Mouse (Mus musculus) hindbrain, embryonic 11.5 days (tissue): ENCODE results near the gene C3. TPM values are rescaled to one million over a fixed set of nuclear protein-coding genes. Genes with fewer than 3 reads are reported as not detected.
A peak's percentile ranks its signal among the peaks of the same experiment; 100 is the strongest.

ENCODE experiments used
- ATAC-seq: fragments of 200-750 bp; cut with Nextera tagmentation; 2 replicates; pipeline ENCODE4 v1.8.0; 2017; ENCODE audit warnings: mild to moderate bottlenecking, moderate TSS enrichment, moderate library complexity; ENCODE audit not compliant: low FRiP score
- DNase-seq: peaks from one replicate; pipeline ENCODE4 v3.0.0-alpha.2; 2015; ENCODE audit warnings: low spot score
- H3K27ac ChIP-seq: fragments of 300-500 bp; sonication (generic); 2 replicates; pipeline ENCODE4 v1.5.1; 2014; ENCODE audit warnings: mild to moderate bottlenecking, low read depth, low read length
- H3K27me3 ChIP-seq: fragments of 300-500 bp; sonication (generic); 2 replicates; pipeline ENCODE4 v1.6.1; 2014; ENCODE audit warnings: mild to moderate bottlenecking, low read length, moderate library complexity, mixed read lengths; ENCODE audit not compliant: control insufficient read depth, insufficient read depth
- H3K36me3 ChIP-seq: fragments of 300-500 bp; sonication (generic); 2 replicates; pipeline ENCODE4 v1.6.1; 2014; ENCODE audit warnings: mild to moderate bottlenecking, low read length, moderate library complexity, mixed read lengths; ENCODE audit not compliant: control insufficient read depth, insufficient read depth
- H3K4me1 ChIP-seq: fragments of 300-500 bp; sonication (generic); replicated peaks from 2 replicates; pipeline ENCODE4 v1.6.1; 2014; ENCODE audit warnings: low read length, mixed read lengths; ENCODE audit not compliant: control insufficient read depth, insufficient read depth
- H3K4me2 ChIP-seq: fragments of 300-500 bp; sonication (generic); replicated peaks from 2 replicates; pipeline ENCODE4 v1.6.1; 2014; ENCODE audit warnings: mild to moderate bottlenecking, low read depth, low read length
- H3K4me3 ChIP-seq: fragments of 300-500 bp; sonication (generic); 2 replicates; pipeline ENCODE4 v1.5.1; 2014; ENCODE audit warnings: low read depth, low read length
- H3K9ac ChIP-seq: fragments of 300-500 bp; sonication (generic); 2 replicates; pipeline ENCODE4 v1.6.1; 2014; ENCODE audit warnings: low read depth, low read length
- H3K9me3 ChIP-seq: fragments of 300-500 bp; sonication (generic); 2 replicates; pipeline ENCODE4 v1.6.1; 2016; ENCODE audit warnings: low read length; ENCODE audit not compliant: control insufficient read depth
- WGBS: fragments of 180-500 bp; shearing (Covaris S2); extraction: QIAGEN DNeasy Blood & Tissue Kit; methylation state at CpG from one replicate; pipeline ENCODE4 v1.1.7; 2014; 5-methylcytosine and 5-hydroxymethylcytosine counted together
- polyA plus RNA-seq: library from polyadenylated mRNA; unstranded; fragments of >200 nt; fragmentation: Nextera tagmentation; extraction: Ambion mirVana; gene quantifications from 2 replicates; pipeline ENCODE4 v1.2.1, GENCODE M21; 2014

The C3 gene
- polyA plus RNA-seq, 1 experiment from 2014 or later = 0.36 TPM

GRCm38 (mm10) chr17:57256921-57257485 is 29.1 kb upstream of the C3 start:
- Histone ChIP-seq H3K27me3 (no peaks in the 10 kb centered on the region), H3K4me1 (no peaks in the 10 kb centered on the region), H3K4me2 (no peak overlapping the region), H3K27ac (no peak overlapping the region), H3K36me3 (peaks cover 2% of the 10 kb centered on the region; the same call in 1 of the 2 replicates), H3K9me3 (no peaks in the 10 kb centered on the region), H3K4me3 (no peak overlapping the region), H3K9ac (no peak overlapping the region)
- ATAC-seq (no peak), DNase-seq (no peak)
- WGBS = 95% methylated on average over 22 of the region's 22 CpGs

GRCm38 (mm10) chr17:57255354-57255753 is 27.4 kb upstream of the C3 start:
- no peak overlapping the region for H3K4me2 ChIP-seq
- H3K4me3 ChIP-seq = no peak overlapping the region
- DNase-seq = no peak
- no peaks in the 10 kb centered on the region for H3K9me3 ChIP-seq
- H3K36me3 ChIP-seq = peaks cover 2% of the 10 kb centered on the region; the same call in 1 of the 2 replicates
- H3K27me3 ChIP-seq = no peaks in the 10 kb centered on the region
- H3K27ac ChIP-seq = no peak overlapping the region
- no peak for ATAC-seq
- 89% methylated on average over 14 of the region's 14 CpGs for WGBS
- H3K4me1 ChIP-seq = no peaks in the 10 kb centered on the region
- H3K9ac ChIP-seq = no peak overlapping the region

GRCm38 (mm10) chr17:57253306-57253705 is 25.4 kb upstream of the C3 start:
- Histone ChIP-seq H3K4me3 (no peak overlapping the region), H3K27me3 (no peaks in the 10 kb centered on the region), H3K4me2 (no peak overlapping the region), H3K4me1 (peaks cover 8% of the 10 kb centered on the region), H3K36me3 (peaks cover 2% of the 10 kb centered on the region; the same call in 1 of the 2 replicates), H3K9ac (no peak overlapping the region), H3K9me3 (no peaks in the 10 kb centered on the region), H3K27ac (no peak overlapping the region)
- no peak for ATAC-seq
- 77% methylated on average over 6 of the region's 6 CpGs for WGBS
- DNase-seq = no peak

DNA sequence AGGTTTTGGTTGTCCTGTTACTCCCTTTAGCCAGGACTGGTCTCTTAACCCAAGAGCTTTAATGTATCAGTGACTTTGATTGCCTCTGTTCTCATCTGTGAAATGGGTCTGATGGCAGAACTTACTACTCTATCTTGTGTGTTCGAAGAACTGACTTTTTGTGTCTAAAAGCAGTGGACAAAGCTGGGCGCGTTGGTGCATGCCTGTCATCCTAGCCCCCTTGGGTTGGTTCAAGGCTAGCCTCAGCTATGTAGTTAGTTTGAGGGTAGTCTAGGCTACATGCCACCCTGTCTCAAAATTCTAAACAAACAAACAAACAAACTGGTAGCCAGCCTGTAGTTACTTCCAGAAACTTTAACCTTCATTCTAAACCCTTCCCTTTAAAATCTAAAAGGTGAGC is 23.5 kb upstream of the C3 start:
- no peaks in the 10 kb centered on the region for H3K9me3 ChIP-seq

GRCm38 (mm10) chr17:57250461-57251160 is 22.7 kb upstream of the C3 start:
- WGBS = 1% methylated on average over 33 of the region's 33 CpGs
- Histone ChIP-seq H3K36me3 (no peaks in the 10 kb centered on the region; the same call in 1 of the 2 replicates), H3K4me2 (peak overlapping the region; percentile 82), H3K27ac (no peak overlapping the region), H3K4me3 (peak overlapping the region; percentile 60), H3K9me3 (no peaks in the 10 kb centered on the region), H3K27me3 (no peaks in the 10 kb centered on the region), H3K4me1 (peaks cover 12% of the 10 kb centered on the region), H3K9ac (peak overlapping the region; percentile 60)
- DNase-seq = peak; percentile 31
- no peak for ATAC-seq

More for the DNA sequence above, 23.5 kb upstream of the C3 start:
- ATAC-seq (no peak), DNase-seq (no peak)
- WGBS = 92% methylated on average over 3 of the region's 3 CpGs
- no peak overlapping the region for H3K4me3 ChIP-seq
- H3K36me3 ChIP-seq = no peaks in the 10 kb centered on the region; the same call in 1 of the 2 replicates
- no peaks in the 10 kb centered on the region for H3K27me3 ChIP-seq
- H3K4me2 ChIP-seq = no peak overlapping the region
- H3K27ac ChIP-seq = no peak overlapping the region
- H3K9ac ChIP-seq = no peak overlapping the region
- H3K4me1 ChIP-seq = peaks cover 12% of the 10 kb centered on the region

GRCm38 (mm10) chr17:57249186-57250181 is 21.5 kb upstream of the C3 start, which contains the start of gene Trip10:
TSS of gene Trip10 (plus strand) at chr17:57249455.
- peak; percentile 53 for ATAC-seq

GRCm38 (mm10) chr17:57248771-57249170 is 20.8 kb upstream of the C3 start:
- H3K4me2 ChIP-seq = peak overlapping the region; percentile 82
- peaks cover 12% of the 10 kb centered on the region for H3K4me1 ChIP-seq
- no peak for ATAC-seq
- no peaks in the 10 kb centered on the region for H3K27me3 ChIP-seq
- no peaks in the 10 kb centered on the region for H3K9me3 ChIP-seq
- H3K9ac ChIP-seq = peak overlapping the region; percentile 32; the same call in 1 of the 2 replicates
- no peaks in the 10 kb centered on the region for H3K36me3 ChIP-seq
- H3K4me3 ChIP-seq = peak overlapping the region; percentile 60
- no peak for DNase-seq
- peak overlapping the region; percentile 87 for H3K27ac ChIP-seq
- 11% methylated on average over 13 of the region's 13 CpGs for WGBS

More at GRCm38 (mm10) chr17:57249186-57250181, 21.5 kb upstream of the C3 start, which contains the start of gene Trip10:
- peaks cover 12% of the 10 kb centered on the region for H3K4me1 ChIP-seq
- no peaks in the 10 kb centered on the region; the same call in 1 of the 2 replicates for H3K36me3 ChIP-seq
- WGBS = under 1% methylated on average over 51 of the region's 52 CpGs
- no peaks in the 10 kb centered on the region for H3K9me3 ChIP-seq
- peak within 1 kb of the TSS; percentile 60 for H3K9ac ChIP-seq
- H3K4me3 ChIP-seq = peak within 1 kb of the TSS; percentile 60
- H3K4me2 ChIP-seq = peak within 1 kb of the TSS; percentile 82
- DNase-seq = peak; percentile 96
- H3K27ac ChIP-seq = peak within 1 kb of the TSS; percentile 87
- H3K27me3 ChIP-seq = no peaks in the 10 kb centered on the region

DNA sequence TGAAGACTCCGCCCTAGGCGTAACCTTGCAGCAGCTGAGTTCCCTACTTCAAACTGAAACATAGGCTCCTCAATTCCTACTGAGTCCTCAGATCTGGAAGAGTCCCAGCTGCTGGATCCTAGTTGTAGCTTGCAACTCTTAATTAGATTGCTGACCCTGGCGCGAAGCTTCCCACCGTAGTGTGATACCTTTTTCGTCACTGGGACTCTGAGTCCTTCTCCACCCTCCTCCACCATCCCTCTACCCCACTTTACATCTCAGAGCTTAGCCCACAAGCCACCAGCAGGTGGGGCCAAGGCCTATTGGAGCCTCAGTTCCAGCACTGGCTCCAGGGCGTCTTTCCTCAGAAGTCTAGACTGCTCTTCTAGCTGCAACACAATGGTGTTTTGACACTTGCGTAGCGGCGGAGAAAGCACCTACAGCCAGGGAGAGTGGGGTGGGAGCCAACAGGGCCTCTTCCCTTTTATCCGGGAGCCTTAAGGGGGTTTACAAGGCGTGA is 20.3 kb upstream of the C3 start, which contains the start of gene Gpr108:
Gene Gpr108, minus strand, starts transcription at position 246 of the 499 bp plus-strand sequence.
- no peaks in the 10 kb centered on the region for H3K27me3 ChIP-seq
- peak within 1 kb of the TSS; percentile 92 for H3K27ac ChIP-seq
- peak; percentile 87 for DNase-seq
- H3K9me3 ChIP-seq = no peaks in the 10 kb centered on the region
- WGBS = 0% methylated on average over 12 of the region's 12 CpGs
- H3K4me1 ChIP-seq = peaks cover 12% of the 10 kb centered on the region
- ATAC-seq = peak; percentile 61
- H3K4me2 ChIP-seq = peak within 1 kb of the TSS; percentile 82
- H3K36me3 ChIP-seq = no peaks in the 10 kb centered on the region
- H3K4me3 ChIP-seq = peak within 1 kb of the TSS; percentile 61
- peak within 1 kb of the TSS; percentile 86 for H3K9ac ChIP-seq
